Mouse (Mus musculus): ENCODE measurements around the gene Ppm1h. TPM values are rescaled to one million over a fixed set of nuclear protein-coding genes. Genes with fewer than 3 reads are reported as not detected.

The Ppm1h gene
- 3.6 and 4.1 TPM in 2 replicates for polyA plus RNA-seq (2014; fragmentation: Nextera tagmentation; extraction: Ambion mirVana)

- no peaks in the 10 kb centered on the region for H3K36me3 ChIP-seq (ENCODE audit: control insufficient read depth, insufficient read depth, low read length)
- DNase-seq (ENCODE audit: low spot score) (peak; percentile 83), ATAC-seq (replicated peaks; ENCODE audit: low FRiP score) (peak; percentile 89)
- H3K9ac ChIP-seq (ENCODE audit: low read length) = peak within 1 kb of the TSS; percentile 80
- 0% methylated on average over 88 of the region's 94 CpGs for WGBS
- no peak within 1 kb of the TSS for H3K27ac ChIP-seq (ENCODE audit: low read depth, low read length)
- peak within 1 kb of the TSS; percentile 97 for H3K4me2 ChIP-seq (ENCODE audit: low read depth, low read length, severe bottlenecking)
- peaks cover 7% of the 10 kb centered on the region for H3K27me3 ChIP-seq (ENCODE audit: control insufficient read depth, insufficient read depth, low read length)
- H3K4me1 ChIP-seq (replicated peaks; ENCODE audit: control insufficient read depth, insufficient read depth, low read length) = peaks cover 6% of the 10 kb centered on the region; the same call in 1 of the 2 replicates
- H3K4me3 ChIP-seq (ENCODE audit: low read depth, low read length) = peak within 1 kb of the TSS; percentile 70
- no peaks in the 10 kb centered on the region for H3K9me3 ChIP-seq (ENCODE audit: control insufficient read depth, low read length)
Observed at GRCm38 (mm10) chr10:122678541-122679436, at the start of gene Ppm1h. Gene Ppm1h (plus strand): TSS chr10:122678762.

GRCm38 (mm10) chr10:122629003-122629402 lies 49.6 kb upstream of the Ppm1h start:
- Histone ChIP-seq H3K4me3 (ENCODE audit: low read depth, low read length) (no peak overlapping the region), H3K9me3 (ENCODE audit: control insufficient read depth, low read length) (no peaks in the 10 kb centered on the region), H3K27ac (ENCODE audit: low read depth, low read length) (no peak overlapping the region), H3K36me3 (ENCODE audit: control insufficient read depth, insufficient read depth, low read length) (no peaks in the 10 kb centered on the region), H3K4me1 (replicated peaks; ENCODE audit: control insufficient read depth, insufficient read depth, low read length) (no peaks in the 10 kb centered on the region), H3K27me3 (ENCODE audit: control insufficient read depth, insufficient read depth, low read length) (no peaks in the 10 kb centered on the region), H3K9ac (ENCODE audit: low read length) (no peak overlapping the region), H3K4me2 (ENCODE audit: low read depth, low read length, severe bottlenecking) (no peak overlapping the region)
- ATAC-seq (replicated peaks; ENCODE audit: low FRiP score) (no peak), DNase-seq (ENCODE audit: low spot score) (no peak)
- 74% methylated on average over 4 of the region's 4 CpGs for WGBS

GRCm38 (mm10) chr10:122639879-122640278 lies 38.7 kb upstream of the Ppm1h start:
- Histone ChIP-seq H3K27ac (ENCODE audit: low read depth, low read length) (no peak overlapping the region), H3K4me1 (replicated peaks; ENCODE audit: control insufficient read depth, insufficient read depth, low read length) (no peaks in the 10 kb centered on the region), H3K27me3 (ENCODE audit: control insufficient read depth, insufficient read depth, low read length) (no peaks in the 10 kb centered on the region), H3K4me2 (ENCODE audit: low read depth, low read length, severe bottlenecking) (no peak overlapping the region), H3K9ac (ENCODE audit: low read length) (no peak overlapping the region), H3K4me3 (ENCODE audit: low read depth, low read length) (no peak overlapping the region), H3K36me3 (ENCODE audit: control insufficient read depth, insufficient read depth, low read length) (no peaks in the 10 kb centered on the region), H3K9me3 (ENCODE audit: control insufficient read depth, low read length) (no peaks in the 10 kb centered on the region)
- DNase-seq (ENCODE audit: low spot score) (no peak), ATAC-seq (replicated peaks; ENCODE audit: low FRiP score) (no peak)
- WGBS = 95% methylated on average over 4 of the region's 4 CpGs

DNA sequence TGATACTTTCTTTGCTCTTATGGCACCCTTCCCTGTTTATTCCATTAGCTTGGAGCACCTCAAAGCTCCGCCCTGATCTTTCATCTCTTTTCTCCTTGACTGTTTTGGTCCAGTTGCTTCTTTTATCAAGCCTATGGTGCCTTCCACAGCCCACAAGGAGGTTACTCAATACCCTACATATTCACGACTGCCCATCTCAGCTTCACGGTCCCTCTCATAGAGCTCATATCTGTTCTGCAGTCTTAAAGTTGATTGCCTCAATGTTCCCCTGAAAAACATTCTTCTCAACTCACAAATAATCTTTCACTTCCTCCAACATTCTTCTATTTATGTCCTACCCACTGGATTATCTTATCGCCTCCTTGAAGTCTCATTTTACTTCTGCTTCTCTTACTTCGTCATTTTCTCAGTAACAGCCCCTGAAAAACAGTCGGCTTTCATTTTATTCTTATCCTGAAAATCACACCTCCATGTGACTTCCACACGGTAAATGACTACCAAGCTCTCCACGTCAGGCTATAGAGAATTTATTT lies 37.2 kb upstream of the Ppm1h start:
- H3K4me3 ChIP-seq (ENCODE audit: low read depth, low read length) = no peak overlapping the region
- DNase-seq (ENCODE audit: low spot score) (no peak), ATAC-seq (replicated peaks; ENCODE audit: low FRiP score) (no peak)
- H3K4me1 ChIP-seq (replicated peaks; ENCODE audit: control insufficient read depth, insufficient read depth, low read length) = no peaks in the 10 kb centered on the region
- no peak overlapping the region for H3K9ac ChIP-seq (ENCODE audit: low read length)
- 92% methylated on average over 8 of the region's 8 CpGs for WGBS
- H3K36me3 ChIP-seq (ENCODE audit: control insufficient read depth, insufficient read depth, low read length) = no peaks in the 10 kb centered on the region
- H3K4me2 ChIP-seq (ENCODE audit: low read depth, low read length, severe bottlenecking) = no peak overlapping the region
- H3K9me3 ChIP-seq (ENCODE audit: control insufficient read depth, low read length) = no peaks in the 10 kb centered on the region
- H3K27me3 ChIP-seq (ENCODE audit: control insufficient read depth, insufficient read depth, low read length) = no peaks in the 10 kb centered on the region
- no peak overlapping the region for H3K27ac ChIP-seq (ENCODE audit: low read depth, low read length)

GRCm38 (mm10) chr10:122642125-122642524 lies 36.4 kb upstream of the Ppm1h start:
- Histone ChIP-seq H3K36me3 (ENCODE audit: control insufficient read depth, insufficient read depth, low read length) (no peaks in the 10 kb centered on the region), H3K27me3 (ENCODE audit: control insufficient read depth, insufficient read depth, low read length) (no peaks in the 10 kb centered on the region), H3K27ac (ENCODE audit: low read depth, low read length) (no peak overlapping the region), H3K9me3 (ENCODE audit: control insufficient read depth, low read length) (no peaks in the 10 kb centered on the region), H3K9ac (ENCODE audit: low read length) (no peak overlapping the region), H3K4me1 (replicated peaks; ENCODE audit: control insufficient read depth, insufficient read depth, low read length) (no peaks in the 10 kb centered on the region), H3K4me3 (ENCODE audit: low read depth, low read length) (no peak overlapping the region), H3K4me2 (ENCODE audit: low read depth, low read length, severe bottlenecking) (no peak overlapping the region)
- DNase-seq (ENCODE audit: low spot score) (no peak), ATAC-seq (replicated peaks; ENCODE audit: low FRiP score) (no peak)
- WGBS = 85% methylated on average over 4 of the region's 4 CpGs

- 91% methylated on average over 4 of the region's 4 CpGs for WGBS
- Histone ChIP-seq H3K36me3 (ENCODE audit: control insufficient read depth, insufficient read depth, low read length) (no peaks in the 10 kb centered on the region), H3K9ac (ENCODE audit: low read length) (no peak overlapping the region), H3K4me3 (ENCODE audit: low read depth, low read length) (no peak overlapping the region), H3K4me2 (ENCODE audit: low read depth, low read length, severe bottlenecking) (no peak overlapping the region), H3K4me1 (replicated peaks; ENCODE audit: control insufficient read depth, insufficient read depth, low read length) (no peaks in the 10 kb centered on the region), H3K27ac (ENCODE audit: low read depth, low read length) (no peak overlapping the region), H3K27me3 (ENCODE audit: control insufficient read depth, insufficient read depth, low read length) (no peaks in the 10 kb centered on the region), H3K9me3 (ENCODE audit: control insufficient read depth, low read length) (no peaks in the 10 kb centered on the region)
- ATAC-seq (replicated peaks; ENCODE audit: low FRiP score) (no peak), DNase-seq (ENCODE audit: low spot score) (no peak)
Observed at GRCm38 (mm10) chr10:122651932-122652331, 26.6 kb upstream of the Ppm1h start.

DNA sequence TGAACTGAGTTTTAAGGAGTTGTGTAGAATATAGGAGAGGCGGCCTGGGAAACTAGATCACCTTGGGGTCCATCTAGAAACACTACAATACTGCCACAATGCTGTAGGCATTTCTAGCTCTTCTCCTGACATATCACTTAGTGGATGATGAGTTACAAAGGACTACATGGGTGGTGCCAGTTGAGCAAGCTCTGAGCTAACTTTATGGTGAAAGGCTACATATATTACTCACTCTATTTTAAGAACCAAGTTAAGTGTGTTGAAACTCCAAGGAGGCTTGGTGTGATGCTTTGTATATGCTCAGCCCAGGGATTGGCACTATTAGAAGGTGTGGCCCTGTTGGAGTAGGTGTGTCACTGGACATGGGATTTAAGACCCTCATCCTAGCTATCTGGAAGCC lies 26.0 kb upstream of the Ppm1h start:
- no peak overlapping the region for H3K9ac ChIP-seq (ENCODE audit: low read length)
- H3K9me3 ChIP-seq (ENCODE audit: control insufficient read depth, low read length) = no peaks in the 10 kb centered on the region
- DNase-seq (ENCODE audit: low spot score) (no peak), ATAC-seq (replicated peaks; ENCODE audit: low FRiP score) (no peak)
- no peaks in the 10 kb centered on the region for H3K27me3 ChIP-seq (ENCODE audit: control insufficient read depth, insufficient read depth, low read length)
- no peak overlapping the region for H3K4me3 ChIP-seq (ENCODE audit: low read depth, low read length)
- no peak overlapping the region for H3K4me2 ChIP-seq (ENCODE audit: low read depth, low read length, severe bottlenecking)
- H3K27ac ChIP-seq (ENCODE audit: low read depth, low read length) = no peak overlapping the region
- WGBS = 88% methylated on average over 1 of the region's 1 CpGs
- no peaks in the 10 kb centered on the region for H3K4me1 ChIP-seq (replicated peaks; ENCODE audit: control insufficient read depth, insufficient read depth, low read length)
- no peaks in the 10 kb centered on the region for H3K36me3 ChIP-seq (ENCODE audit: control insufficient read depth, insufficient read depth, low read length)

DNA sequence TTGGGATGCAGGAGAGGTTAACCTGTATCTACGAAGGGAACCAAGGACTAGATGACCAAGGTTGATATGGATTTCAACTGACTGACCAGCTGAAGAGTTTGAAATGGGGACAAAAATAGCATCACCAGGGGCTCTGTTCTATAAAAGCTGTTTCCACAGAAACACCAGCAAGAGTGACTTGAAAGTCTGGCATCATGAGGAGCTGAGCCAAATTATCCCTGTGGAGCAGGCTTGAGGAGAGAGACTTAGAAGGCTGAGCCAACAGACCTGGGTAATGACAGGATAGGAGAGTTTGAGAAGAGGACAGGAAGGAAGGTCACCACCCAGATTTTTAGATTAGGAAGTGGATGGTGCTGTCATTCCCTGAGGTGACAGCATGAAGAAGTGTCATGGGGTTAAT lies 12.9 kb upstream of the Ppm1h start:
- no peak overlapping the region for H3K9ac ChIP-seq (ENCODE audit: low read length)
- H3K4me2 ChIP-seq (ENCODE audit: low read depth, low read length, severe bottlenecking) = no peak overlapping the region
- H3K36me3 ChIP-seq (ENCODE audit: control insufficient read depth, insufficient read depth, low read length) = no peaks in the 10 kb centered on the region
- WGBS = 91% methylated on average over 1 of the region's 1 CpGs
- no peaks in the 10 kb centered on the region for H3K4me1 ChIP-seq (replicated peaks; ENCODE audit: control insufficient read depth, insufficient read depth, low read length)
- DNase-seq (ENCODE audit: low spot score) (no peak), ATAC-seq (replicated peaks; ENCODE audit: low FRiP score) (no peak)
- H3K27ac ChIP-seq (ENCODE audit: low read depth, low read length) = no peak overlapping the region
- H3K4me3 ChIP-seq (ENCODE audit: low read depth, low read length) = no peak overlapping the region
- no peaks in the 10 kb centered on the region for H3K27me3 ChIP-seq (ENCODE audit: control insufficient read depth, insufficient read depth, low read length)
- H3K9me3 ChIP-seq (ENCODE audit: control insufficient read depth, low read length) = no peaks in the 10 kb centered on the region

All from forebrain, embryonic 11.5 days (tissue).